Mouse (Mus musculus) midbrain, embryonic 13.5 days (tissue): ENCODE data around the gene Gdf5. TPM values are rescaled to one million over a fixed set of nuclear protein-coding genes. Genes with fewer than 3 reads are reported as not detected.

ENCODE experiments used
- ATAC-seq: fragments of 200-750 bp; cut with Nextera tagmentation; 2 replicates; pipeline ENCODE4 v1.8.0; 2017; ENCODE audit warnings: mild to moderate bottlenecking, moderate TSS enrichment, moderate library complexity
- H3K27ac ChIP-seq: fragments of 300-500 bp; sonication (generic); 2 replicates; pipeline ENCODE4 v1.5.1; 2015; ENCODE audit warnings: inconsistent platforms, mild to moderate bottlenecking, moderate library complexity
- H3K27me3 ChIP-seq: fragments of 300-500 bp; sonication (generic); 2 replicates; pipeline ENCODE4 v1.6.1; 2015; ENCODE audit warnings: mild to moderate bottlenecking, inconsistent platforms
- H3K36me3 ChIP-seq: fragments of 300-500 bp; sonication (generic); 2 replicates; pipeline ENCODE4 v1.6.1; 2015; ENCODE audit warnings: mild to moderate bottlenecking, inconsistent platforms
- H3K4me1 ChIP-seq: fragments of 300-500 bp; sonication (generic); replicated peaks from 2 replicates; pipeline ENCODE4 v1.6.1; 2015; ENCODE audit warnings: inconsistent platforms
- H3K4me2 ChIP-seq: fragments of 300-500 bp; sonication (generic); replicated peaks from 2 replicates; pipeline ENCODE4 v1.6.1; 2015; ENCODE audit warnings: moderate library complexity, mild to moderate bottlenecking, inconsistent platforms
- H3K4me3 ChIP-seq: fragments of 300-500 bp; sonication (generic); replicated peaks from 2 replicates; pipeline ENCODE4 v1.5.1; 2015; ENCODE audit warnings: mild to moderate bottlenecking, inconsistent platforms
- H3K9ac ChIP-seq: fragments of 300-500 bp; sonication (generic); replicated peaks from 2 replicates; pipeline ENCODE4 v1.6.1; 2015; ENCODE audit warnings: mild to moderate bottlenecking, inconsistent platforms
- H3K9me3 ChIP-seq: fragments of 300-500 bp; sonication (generic); 2 replicates; pipeline ENCODE4 v1.6.1; 2016; ENCODE audit warnings: mild to moderate bottlenecking, inconsistent platforms
- WGBS: fragments of 180-500 bp; shearing (Covaris S2); methylation state at CpG from one replicate; pipeline ENCODE4 v1.1.7; 2015; 5-methylcytosine and 5-hydroxymethylcytosine counted together
- polyA plus RNA-seq: library from polyadenylated mRNA; unstranded; fragments of >200 nt; fragmentation: Nextera tagmentation; extraction: Ambion mirVana; gene quantifications from 2 replicates; pipeline ENCODE4 v1.2.1, GENCODE M21; 2015

The Gdf5 gene
- polyA plus RNA-seq, 1 experiment from 2014 or later = 1.1 TPM

- peaks cover 9% of the 10 kb centered on the region for H3K4me1 ChIP-seq
- under 1% methylated on average over 59 of the region's 59 CpGs for WGBS
- H3K27ac ChIP-seq = peak within 1 kb of the TSS; percentile 88
- ATAC-seq = peak; percentile 97
- peak within 1 kb of the TSS; percentile 95 for H3K9ac ChIP-seq
- H3K27me3 ChIP-seq = no peaks in the 10 kb centered on the region
- H3K9me3 ChIP-seq = no peaks in the 10 kb centered on the region
- peak within 1 kb of the TSS; percentile 88 for H3K4me3 ChIP-seq
- peak within 1 kb of the TSS; percentile 67 for H3K4me2 ChIP-seq
- H3K36me3 ChIP-seq = no peaks in the 10 kb centered on the region
These were observed 11.2 kb upstream of the Gdf5 start, which contains the start of gene Cep250 for GRCm38 (mm10) chr2:155956134-155957059. Gene Cep250, plus strand, starts transcription at chr2:155956458.

GRCm38 (mm10) chr2:155952006-155952405, 6.8 kb upstream of the Gdf5 start:
- no peak overlapping the region for H3K27ac ChIP-seq
- H3K9ac ChIP-seq = no peak overlapping the region
- no peak overlapping the region for H3K4me3 ChIP-seq
- no peaks in the 10 kb centered on the region for H3K9me3 ChIP-seq
- H3K4me1 ChIP-seq = peaks cover 13% of the 10 kb centered on the region
- H3K4me2 ChIP-seq = no peak overlapping the region
- no peaks in the 10 kb centered on the region for H3K27me3 ChIP-seq
- no peaks in the 10 kb centered on the region for H3K36me3 ChIP-seq
- ATAC-seq = no peak

GRCm38 (mm10) chr2:155949362-155949761, 4.2 kb upstream of the Gdf5 start:
- Histone ChIP-seq H3K27ac (no peak overlapping the region), H3K9ac (no peak overlapping the region), H3K4me3 (no peak overlapping the region), H3K4me1 (peaks cover 23% of the 10 kb centered on the region), H3K4me2 (no peak overlapping the region), H3K27me3 (0 out of 2 replicates have a peak, but pooled peaks cover under 1% of the 10 kb centered on the region), H3K36me3 (no peaks in the 10 kb centered on the region), H3K9me3 (no peaks in the 10 kb centered on the region)
- 30% methylated on average over 6 of the region's 6 CpGs for WGBS
- no peak for ATAC-seq

- Histone ChIP-seq H3K27ac (no peak overlapping the region), H3K4me2 (no peak overlapping the region), H3K4me1 (peaks cover 34% of the 10 kb centered on the region), H3K36me3 (no peaks in the 10 kb centered on the region), H3K27me3 (0 out of 2 replicates have a peak, but pooled peaks cover 7% of the 10 kb centered on the region), H3K4me3 (no peak overlapping the region), H3K9me3 (no peaks in the 10 kb centered on the region), H3K9ac (no peak overlapping the region)
- no peak for ATAC-seq
- 71% methylated on average over 5 of the region's 5 CpGs for WGBS
These were observed 2.3 kb upstream of the Gdf5 start for GRCm38 (mm10) chr2:155947390-155948002.

- peak; percentile 30; the same call in 1 of the 2 replicates for ATAC-seq
- no peak overlapping the region for H3K9ac ChIP-seq
- H3K27me3 ChIP-seq = 0 out of 2 replicates have a peak, but pooled peaks cover 7% of the 10 kb centered on the region
- peaks cover 34% of the 10 kb centered on the region for H3K4me1 ChIP-seq
- WGBS = under 1% methylated on average over 4 of the region's 4 CpGs
- H3K4me2 ChIP-seq = no peak overlapping the region
- H3K27ac ChIP-seq = no peak overlapping the region
- no peaks in the 10 kb centered on the region for H3K9me3 ChIP-seq
- H3K4me3 ChIP-seq = no peak overlapping the region
- no peaks in the 10 kb centered on the region for H3K36me3 ChIP-seq
These were observed 1.3 kb upstream of the Gdf5 start for GRCm38 (mm10) chr2:155946499-155946898.

GRCm38 (mm10) chr2:155946069-155946468, 902 bp upstream of the Gdf5 start:
- 3% methylated on average over 7 of the region's 7 CpGs for WGBS
- H3K4me3 ChIP-seq = no peak overlapping the region
- H3K4me2 ChIP-seq = no peak overlapping the region
- H3K27ac ChIP-seq = no peak overlapping the region
- H3K27me3 ChIP-seq = 0 out of 2 replicates have a peak, but pooled peaks cover 7% of the 10 kb centered on the region
- no peaks in the 10 kb centered on the region for H3K36me3 ChIP-seq
- peaks cover 34% of the 10 kb centered on the region for H3K4me1 ChIP-seq
- no peak overlapping the region for H3K9ac ChIP-seq
- no peak for ATAC-seq
- H3K9me3 ChIP-seq = no peaks in the 10 kb centered on the region

- H3K4me1 ChIP-seq = peaks cover 34% of the 10 kb centered on the region
- H3K4me3 ChIP-seq = no peak overlapping the region
- H3K9me3 ChIP-seq = no peaks in the 10 kb centered on the region
- H3K36me3 ChIP-seq = no peaks in the 10 kb centered on the region
- H3K9ac ChIP-seq = no peak overlapping the region
- WGBS = 71% methylated on average over 5 of the region's 5 CpGs
- no peak for ATAC-seq
- H3K27me3 ChIP-seq = 0 out of 2 replicates have a peak, but pooled peaks cover 7% of the 10 kb centered on the region
- H3K4me2 ChIP-seq = no peak overlapping the region
- H3K27ac ChIP-seq = no peak overlapping the region
These were observed 413 bp upstream of the Gdf5 start for GRCm38 (mm10) chr2:155945580-155945979.

- H3K27me3 ChIP-seq = 0 out of 2 replicates have a peak, but pooled peaks cover 7% of the 10 kb centered on the region
- H3K4me2 ChIP-seq = no peak overlapping the region
- H3K27ac ChIP-seq = no peak overlapping the region
- no peaks in the 10 kb centered on the region for H3K9me3 ChIP-seq
- no peaks in the 10 kb centered on the region for H3K36me3 ChIP-seq
- ATAC-seq = no peak
- no peak overlapping the region for H3K9ac ChIP-seq
- whole genome bisulfite sequencing = 77% methylated on average over 4 of the region's 4 CpGs
- H3K4me1 ChIP-seq = peaks cover 34% of the 10 kb centered on the region
- no peak overlapping the region for H3K4me3 ChIP-seq
These were observed 482 bp downstream of the Gdf5 start for GRCm38 (mm10) chr2:155944685-155945084.

- Histone ChIP-seq H3K27ac (no peak overlapping the region), H3K9ac (peak overlapping the region; percentile 46; the same call in 1 of the 2 replicates), H3K4me2 (peak overlapping the region; percentile 40), H3K36me3 (no peaks in the 10 kb centered on the region), H3K4me3 (0 out of 2 replicates have a peak overlapping the region, but pooled peaks have one; percentile 15), H3K27me3 (0 out of 2 replicates have a peak, but pooled peaks cover 7% of the 10 kb centered on the region), H3K4me1 (peaks cover 28% of the 10 kb centered on the region), H3K9me3 (no peaks in the 10 kb centered on the region)
- no peak for ATAC-seq
- under 1% methylated on average over 8 of the region's 8 CpGs for WGBS
These were observed 1.7 kb downstream of the Gdf5 start for GRCm38 (mm10) chr2:155943463-155943862.

- Histone ChIP-seq H3K36me3 (no peaks in the 10 kb centered on the region), H3K4me2 (no peak overlapping the region), H3K4me1 (peaks cover 22% of the 10 kb centered on the region), H3K9me3 (no peaks in the 10 kb centered on the region), H3K27ac (no peak overlapping the region), H3K27me3 (0 out of 2 replicates have a peak, but pooled peaks cover 7% of the 10 kb centered on the region), H3K9ac (no peak overlapping the region), H3K4me3 (no peak overlapping the region)
- no peak for ATAC-seq
- WGBS = 92% methylated on average over 40 of the region's 40 CpGs
These were observed 3.3 kb downstream of the Gdf5 start for GRCm38 (mm10) chr2:155941697-155942442.

GRCm38 (mm10) chr2:155940681-155941080, 4.5 kb downstream of the Gdf5 start, which contains the start of gene Gm15557:
Gene Gm15557, plus strand, starts transcription at chr2:155940728.
- Histone ChIP-seq H3K4me3 (no peak within 1 kb of the TSS), H3K9me3 (no peaks in the 10 kb centered on the region), H3K27me3 (0 out of 2 replicates have a peak, but pooled peaks cover 7% of the 10 kb centered on the region), H3K36me3 (no peaks in the 10 kb centered on the region), H3K4me1 (peaks cover 13% of the 10 kb centered on the region), H3K4me2 (no peak within 1 kb of the TSS), H3K9ac (no peak within 1 kb of the TSS), H3K27ac (no peak within 1 kb of the TSS)
- ATAC-seq = no peak
- WGBS = 89% methylated on average over 3 of the region's 3 CpGs
